Mouse (Mus musculus) forebrain, postnatal 0 days (tissue): Measurements from ENCODE around the gene Rpl34. TPM values are rescaled to one million over a fixed set of nuclear protein-coding genes. Genes with fewer than 3 reads are reported as not detected.

Experiments
- ATAC-seq: fragments of 200-750 bp; cut with Nextera tagmentation; 2 replicates; pipeline ENCODE4 v1.8.0; 2017; ENCODE audit warnings: mild to moderate bottlenecking, moderate library complexity
- DNase-seq: peaks from one replicate; pipeline ENCODE4 v3.0.0-alpha.2; 2015
- H3K27ac ChIP-seq: fragments of 300-500 bp; sonication (generic); 2 replicates; pipeline ENCODE4 v1.5.1; 2014; ENCODE audit warnings: low read depth, mild to moderate bottlenecking, antibody characterized with exemption, low read length, moderate library complexity, mixed read lengths
- H3K27me3 ChIP-seq: fragments of 300-500 bp; sonication (generic); 2 replicates; pipeline ENCODE4 v1.6.1; 2014; ENCODE audit warnings: mild to moderate bottlenecking, low read length, mixed read lengths; ENCODE audit not compliant: insufficient read depth
- H3K36me3 ChIP-seq: fragments of 300-500 bp; sonication (generic); 2 replicates; pipeline ENCODE4 v1.6.1; 2014; ENCODE audit warnings: mild to moderate bottlenecking, moderate library complexity; ENCODE audit not compliant: insufficient read depth
- H3K4me1 ChIP-seq: fragments of 300-500 bp; sonication (generic); 2 replicates; pipeline ENCODE4 v1.6.1; 2014; ENCODE audit warnings: antibody characterized with exemption; ENCODE audit not compliant: insufficient read depth
- H3K4me2 ChIP-seq: fragments of 300-500 bp; sonication (generic); 2 replicates; pipeline ENCODE4 v1.6.1; 2014; ENCODE audit warnings: low read depth, mild to moderate bottlenecking, moderate library complexity
- H3K4me3 ChIP-seq: fragments of 300-500 bp; sonication (generic); 2 replicates; pipeline ENCODE4 v1.5.1; 2014; ENCODE audit warnings: low read depth, low read length, mixed read lengths
- H3K9ac ChIP-seq: fragments of 300-500 bp; sonication (generic); 2 replicates; pipeline ENCODE4 v1.6.1; 2014; ENCODE audit warnings: mild to moderate bottlenecking
- H3K9me3 ChIP-seq: fragments of 300-500 bp; sonication (generic); 2 replicates; pipeline ENCODE4 v1.6.1; 2016; ENCODE audit warnings: low read length
- CTCF ChIP-seq: sonication (generic); IDR thresholded peaks from 2 replicates; pipeline ENCODE4 v1.5.1; 2016; ENCODE audit warnings: antibody characterized with exemption, control low read depth, low read depth
- WGBS: fragments of 180-500 bp; shearing (Covaris S2); extraction: QIAGEN DNeasy Blood & Tissue Kit; methylation state at CpG from one replicate; pipeline ENCODE4 v1.1.7; 2014; 5-methylcytosine and 5-hydroxymethylcytosine counted together
- polyA plus RNA-seq: library from polyadenylated mRNA; unstranded; fragments of >200 nt; fragmentation: Nextera tagmentation; extraction: Ambion mirVana; gene quantifications from 2 replicates; pipeline ENCODE4 v1.2.1, GENCODE M21; 2015
- total RNA-seq: library from RNA; depleted of rRNA; stranded (reverse); fragments of >200 nt; gene quantifications from 2 replicates; pipeline ENCODE4 v1.2.3, GENCODE M21; 2014; rRNA removed

The Rpl34 gene
- 609 and 774 TPM in 2 replicates for total RNA-seq
- 566 and 750 TPM in 2 replicates for polyA plus RNA-seq

DNA sequence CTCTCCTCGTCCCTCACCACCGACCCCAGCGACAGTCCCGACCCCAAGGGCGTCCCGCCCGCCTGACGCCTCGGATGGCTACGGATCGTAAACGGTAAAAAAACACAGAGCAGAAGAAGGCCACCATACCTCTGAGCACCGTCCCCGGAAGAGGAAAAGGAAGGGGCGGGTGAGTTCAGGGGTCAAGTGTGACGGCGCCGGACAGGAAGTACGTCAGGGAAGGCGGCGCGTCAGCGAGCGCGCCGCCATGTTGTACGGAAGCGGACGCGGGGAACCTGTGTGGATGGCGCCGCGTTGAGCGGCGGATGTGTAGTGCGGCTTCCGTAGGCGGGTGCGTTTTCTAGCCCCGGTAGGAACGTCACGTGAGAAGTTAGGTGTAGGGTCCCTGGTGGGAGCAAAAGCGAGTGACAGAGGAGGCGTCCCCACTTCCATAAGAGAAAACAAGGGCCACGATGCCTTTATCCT lies at the start of gene Rpl34:
Gene Rpl34, minus strand, starts transcription at position 210 of the 465 bp plus-strand sequence.
- Histone ChIP-seq H3K4me3 (peak within 1 kb of the TSS; percentile 87), H3K9ac (peak within 1 kb of the TSS; percentile 88), H3K9me3 (no peaks in the 10 kb centered on the region), H3K27me3 (no peaks in the 10 kb centered on the region), H3K4me1 (peaks cover 13% of the 10 kb centered on the region), H3K36me3 (peaks cover 37% of the 10 kb centered on the region), H3K27ac (peak within 1 kb of the TSS; percentile 92), H3K4me2 (peak within 1 kb of the TSS; percentile 64)
- under 1% methylated on average over 45 of the region's 45 CpGs for WGBS
- TF ChIP-seq CTCF = peak; percentile 1; the same call in 1 of the 2 replicates
- peak; percentile 99 for ATAC-seq
- DNase-seq = peak; percentile 99

DNA sequence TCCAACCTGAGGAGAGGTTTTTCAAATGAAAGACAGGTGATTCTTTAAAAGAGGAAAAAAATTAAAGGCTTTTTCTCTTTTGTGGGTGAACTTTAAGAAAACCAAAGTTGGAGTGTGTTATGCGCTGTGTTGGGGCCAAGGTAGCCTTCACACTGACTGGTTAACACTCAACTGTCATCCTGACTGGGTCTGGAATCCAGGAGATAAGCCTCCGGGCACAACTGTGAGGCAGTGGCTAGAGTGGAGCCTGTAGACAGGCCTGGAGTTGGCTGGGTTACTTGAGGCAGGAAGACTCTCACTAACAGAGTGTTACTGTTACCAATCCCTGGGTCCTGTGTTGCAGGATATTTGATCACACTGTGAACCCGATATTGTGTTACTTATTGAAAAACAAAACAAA lies 38.0 kb upstream of the Rpl34 start:
- ATAC-seq = no peak
- no peak overlapping the region for H3K4me3 ChIP-seq
- H3K4me1 ChIP-seq = no peaks in the 10 kb centered on the region
- H3K27me3 ChIP-seq = no peaks in the 10 kb centered on the region
- H3K36me3 ChIP-seq = no peaks in the 10 kb centered on the region
- H3K9ac ChIP-seq = no peak overlapping the region
- H3K9me3 ChIP-seq = no peaks in the 10 kb centered on the region
- TF ChIP-seq CTCF = no peak
- no peak overlapping the region for H3K4me2 ChIP-seq
- WGBS = 88% methylated on average over 3 of the region's 3 CpGs
- no peak for DNase-seq
- H3K27ac ChIP-seq = no peak overlapping the region

DNA sequence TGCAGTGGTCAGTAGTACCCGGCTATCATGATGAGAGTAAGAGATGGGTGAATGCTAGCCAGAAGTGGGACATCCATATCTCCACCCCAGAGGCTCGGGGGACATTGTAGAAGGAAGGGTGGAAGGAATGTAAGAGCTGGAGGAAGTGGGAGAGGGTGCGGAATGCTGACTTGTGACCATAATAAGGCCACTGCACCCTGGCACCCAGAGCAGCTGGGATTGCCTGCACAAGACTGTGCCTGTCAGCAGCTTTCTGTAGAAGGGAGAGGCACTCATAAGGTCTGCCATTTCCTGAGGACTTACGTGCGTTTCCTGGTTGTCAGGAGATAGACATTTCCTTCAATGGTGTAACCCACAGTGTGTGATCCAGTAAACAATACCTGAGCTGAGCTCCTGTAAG lies 33.9 kb upstream of the Rpl34 start:
- no peaks in the 10 kb centered on the region for H3K9me3 ChIP-seq
- no peak for DNase-seq
- no peaks in the 10 kb centered on the region for H3K36me3 ChIP-seq
- TF ChIP-seq CTCF = no peak
- 84% methylated on average over 5 of the region's 5 CpGs for WGBS
- H3K9ac ChIP-seq = no peak overlapping the region
- no peaks in the 10 kb centered on the region for H3K4me1 ChIP-seq
- H3K4me2 ChIP-seq = no peak overlapping the region
- H3K27me3 ChIP-seq = no peaks in the 10 kb centered on the region
- no peak for ATAC-seq
- H3K4me3 ChIP-seq = no peak overlapping the region
- H3K27ac ChIP-seq = no peak overlapping the region

DNA sequence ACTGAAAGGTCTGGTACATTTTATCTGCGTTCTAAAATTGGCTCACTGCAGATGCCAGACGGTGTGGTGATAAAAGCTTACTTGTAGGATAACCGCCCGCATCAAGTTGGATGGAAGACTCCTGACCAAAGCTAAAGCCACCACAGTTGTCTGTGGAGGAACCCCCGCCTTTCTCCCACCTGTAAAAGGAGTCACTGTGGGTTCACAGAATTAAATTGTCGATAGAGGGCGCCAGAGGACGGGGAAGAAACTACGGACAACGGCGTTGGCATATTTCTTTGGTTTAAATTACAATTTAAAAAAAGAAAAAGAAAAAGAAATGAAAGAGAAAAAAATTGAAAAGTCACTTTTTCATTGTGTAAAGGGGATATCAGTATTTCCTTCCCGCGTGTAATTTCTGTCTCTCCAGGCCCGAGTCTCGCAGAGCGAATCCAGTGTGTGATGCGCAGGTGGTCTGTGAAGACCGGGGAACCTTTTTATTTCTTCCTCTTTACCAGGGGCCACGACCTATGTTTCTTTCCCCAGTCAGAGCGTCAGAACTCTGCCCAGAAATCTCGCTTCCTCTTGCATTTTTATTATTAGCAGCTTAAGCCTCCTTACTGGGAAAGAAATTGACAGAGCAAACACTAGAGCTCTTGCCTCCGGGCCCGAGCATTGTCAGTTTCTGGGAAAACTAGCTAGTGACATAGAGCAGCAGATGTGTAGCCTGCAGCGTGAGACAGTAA lies 30.7 kb upstream of the Rpl34 start:
- H3K4me2 ChIP-seq = no peak overlapping the region
- 0 out of 2 replicates have a peak, but pooled peaks cover 4% of the 10 kb centered on the region for H3K4me1 ChIP-seq
- H3K27ac ChIP-seq = no peak overlapping the region
- H3K36me3 ChIP-seq = no peaks in the 10 kb centered on the region
- ATAC-seq = no peak
- no peaks in the 10 kb centered on the region for H3K27me3 ChIP-seq
- H3K9me3 ChIP-seq = no peaks in the 10 kb centered on the region
- TF ChIP-seq CTCF = peak; percentile 79
- no peak overlapping the region for H3K9ac ChIP-seq
- DNase-seq = peak; percentile 78
- WGBS = 51% methylated on average over 24 of the region's 24 CpGs
- no peak overlapping the region for H3K4me3 ChIP-seq

DNA sequence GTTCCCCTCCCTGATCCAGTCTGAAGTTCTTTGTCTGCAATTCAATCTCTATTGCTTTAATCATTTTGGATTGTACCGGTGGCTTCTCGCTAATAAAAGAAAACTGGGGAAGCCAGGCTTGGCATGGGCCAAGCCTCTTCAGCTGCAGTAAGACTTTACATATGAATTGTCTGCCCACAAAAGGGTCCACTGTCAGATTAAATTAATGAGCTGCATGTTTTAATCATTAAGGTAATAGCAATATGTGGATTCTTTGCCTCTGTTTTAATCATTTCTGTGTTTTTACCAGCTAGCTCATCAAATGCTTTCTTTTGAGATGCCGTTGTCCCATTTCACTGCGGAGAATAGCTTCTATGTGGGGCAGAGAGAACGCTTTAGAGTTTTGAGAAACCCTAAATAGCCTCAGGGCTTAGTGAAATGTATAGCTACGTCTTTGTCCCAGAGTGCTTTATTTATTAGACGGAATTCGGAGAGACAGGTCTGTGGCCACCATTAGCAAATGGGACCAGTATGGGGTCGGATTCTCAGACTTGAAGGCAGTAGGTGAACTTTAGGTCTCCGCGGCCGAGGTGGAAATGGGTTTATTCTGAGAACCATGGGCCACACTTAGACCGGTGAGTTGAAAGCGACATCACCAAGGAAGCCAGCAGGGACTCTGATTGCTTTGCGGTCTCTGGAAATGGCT lies 28.1 kb upstream of the Rpl34 start:
- H3K4me3 ChIP-seq = no peak overlapping the region
- H3K27ac ChIP-seq = no peak overlapping the region
- 10% methylated on average over 15 of the region's 15 CpGs for WGBS
- peak; percentile 59 for ATAC-seq
- H3K27me3 ChIP-seq = no peaks in the 10 kb centered on the region
- no peak overlapping the region for H3K9ac ChIP-seq
- peak; percentile 26 for DNase-seq
- no peaks in the 10 kb centered on the region for H3K9me3 ChIP-seq
- H3K4me1 ChIP-seq = 0 out of 2 replicates have a peak, but pooled peaks cover 4% of the 10 kb centered on the region
- no peak for TF ChIP-seq CTCF
- H3K4me2 ChIP-seq = peak overlapping the region; percentile 33
- H3K36me3 ChIP-seq = no peaks in the 10 kb centered on the region

DNA sequence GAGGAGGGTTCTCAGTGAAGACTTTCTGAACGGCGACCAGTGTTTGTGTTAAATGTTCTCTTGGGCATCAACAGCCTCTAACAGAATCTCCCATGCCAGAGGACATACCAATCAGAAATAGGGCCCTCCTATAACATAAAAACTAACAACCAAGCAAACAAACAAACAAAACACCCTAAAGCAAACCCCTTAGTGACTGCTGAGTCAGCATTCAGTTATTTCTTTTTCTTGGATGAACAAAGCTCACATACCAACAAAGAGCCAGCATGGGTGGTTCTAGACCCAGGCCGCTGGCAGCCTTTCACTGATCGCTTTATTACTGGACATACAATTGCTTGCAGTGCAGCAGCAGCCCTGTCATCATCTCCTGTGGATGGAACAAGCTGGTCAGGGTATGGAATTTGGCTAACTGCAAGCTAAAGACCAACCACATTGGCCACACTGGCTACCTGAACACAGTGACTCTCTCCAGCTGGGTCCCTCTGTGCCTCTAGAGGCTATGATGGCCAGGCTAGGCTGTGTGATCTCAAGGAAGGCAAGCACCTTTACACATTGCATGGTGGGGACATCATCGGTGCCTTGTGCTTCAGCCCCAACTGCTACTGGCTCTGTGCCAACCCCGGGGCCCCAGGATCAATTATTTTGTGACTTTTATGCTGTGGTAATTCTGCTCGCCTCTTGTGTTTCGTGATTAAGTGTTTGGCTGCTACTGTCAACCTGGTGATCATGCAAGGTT lies 27.1 kb upstream of the Rpl34 start:
- H3K9me3 ChIP-seq = no peaks in the 10 kb centered on the region
- no peak overlapping the region for H3K9ac ChIP-seq
- H3K36me3 ChIP-seq = no peaks in the 10 kb centered on the region
- 0 out of 2 replicates have a peak, but pooled peaks cover 4% of the 10 kb centered on the region for H3K4me1 ChIP-seq
- WGBS = 35% methylated on average over 8 of the region's 8 CpGs
- no peak for TF ChIP-seq CTCF
- H3K4me2 ChIP-seq = no peak overlapping the region
- DNase-seq = no peak
- no peak for ATAC-seq
- no peak overlapping the region for H3K27ac ChIP-seq
- H3K27me3 ChIP-seq = no peaks in the 10 kb centered on the region
- H3K4me3 ChIP-seq = no peak overlapping the region
